Mouse (Mus musculus): Measurements from ENCODE around the gene Rfc1. TPM values are rescaled to one million over a fixed set of nuclear protein-coding genes. Genes with fewer than 3 reads are reported as not detected.
"Not testable (repeated sequence)": the region's sequence is repeated elsewhere in the genome, so short reads cannot be mapped to it uniquely, and the experiment has no call there.

The Rfc1 gene
- total and polyA plus RNA-seq, 2 experiments: 3.7 to 16.5 TPM

DNA sequence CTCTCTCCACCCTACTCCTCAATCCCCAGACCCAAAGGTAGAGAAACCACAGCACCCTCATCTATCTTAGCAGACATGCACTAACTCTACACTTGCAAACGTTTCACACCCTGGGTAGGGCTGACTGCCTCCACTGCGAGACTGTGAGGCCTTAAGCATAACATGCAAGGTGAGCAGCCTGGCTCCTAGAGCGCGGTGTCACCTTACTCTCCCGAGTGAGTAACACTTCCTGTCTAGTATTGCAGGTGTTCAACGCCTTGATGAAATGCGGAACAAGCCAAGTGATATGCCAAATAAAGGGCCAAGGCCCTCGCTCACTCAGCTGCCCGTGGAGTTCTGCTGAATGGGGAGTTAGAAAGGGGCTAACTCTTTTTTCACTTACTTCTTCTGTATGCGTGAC lies 13.3 kb downstream of the Rfc1 start:
- no peak overlapping the region for H3K9ac ChIP-seq (ENCODE audit: low read depth, low read length)
- no peak overlapping the region for H3K27ac ChIP-seq (replicated peaks; ENCODE audit: insufficient read depth, low read depth, low read length)
- WGBS: 84% methylated on average over 10 of the region's 10 CpGs
- no peak overlapping the region for H3K4me3 ChIP-seq (ENCODE audit: insufficient read depth, low read depth, low read length)
- no peak for TF ChIP-seq POLR2A (IDR thresholded peaks at IDR 0.05; ENCODE audit: extremely low read depth, insufficient read depth, low read length)
- no peak for TF ChIP-seq CTCF (IDR thresholded peaks at IDR 0.05; ENCODE audit: low read depth, low read length)
- H3K36me3 ChIP-seq (ENCODE audit: control insufficient read depth, insufficient read depth, low read length): peaks cover 12% of the 10 kb centered on the region
- no peaks in the 10 kb centered on the region for H3K27me3 ChIP-seq (ENCODE audit: control insufficient read depth, insufficient read depth, low read length)
- peaks cover 12% of the 10 kb centered on the region; the same call in 1 of the 2 replicates for H3K79me2 ChIP-seq (ENCODE audit: control insufficient read depth, insufficient read depth, low read length)
- no peak for DNase-seq (ENCODE audit: extremely low read depth, low read depth, low spot score)
- peaks cover 7% of the 10 kb centered on the region; the same call in 1 of the 2 replicates for H3K4me1 ChIP-seq (ENCODE audit: control insufficient read depth, insufficient read depth, low read length)

- Histone ChIP-seq H3K4me1 (ENCODE audit: control insufficient read depth, insufficient read depth, low read length) (peaks cover under 1% of the 10 kb centered on the region; the same call in 1 of the 2 replicates), H3K27ac (replicated peaks; ENCODE audit: insufficient read depth, low read depth, low read length) (no peak overlapping the region), H3K9ac (ENCODE audit: low read depth, low read length) (no peak overlapping the region), H3K36me3 (ENCODE audit: control insufficient read depth, insufficient read depth, low read length) (peaks cover 15% of the 10 kb centered on the region), H3K27me3 (ENCODE audit: control insufficient read depth, insufficient read depth, low read length) (no peaks in the 10 kb centered on the region), H3K79me2 (ENCODE audit: control insufficient read depth, insufficient read depth, low read length) (peaks cover 12% of the 10 kb centered on the region; the same call in 1 of the 2 replicates), H3K4me3 (ENCODE audit: insufficient read depth, low read depth, low read length) (no peak overlapping the region)
- no peak for DNase-seq (ENCODE audit: extremely low read depth, low read depth, low spot score)
- TF ChIP-seq POLR2A (IDR thresholded peaks at IDR 0.05; ENCODE audit: extremely low read depth, insufficient read depth, low read length) (no peak), CTCF (IDR thresholded peaks at IDR 0.05; ENCODE audit: low read depth, low read length) (no peak)
- WGBS: 89% methylated on average over 9 of the region's 9 CpGs
Observed at GRCm38 (mm10) chr5:65319176-65319575, 16.3 kb downstream of the Rfc1 start.

DNA sequence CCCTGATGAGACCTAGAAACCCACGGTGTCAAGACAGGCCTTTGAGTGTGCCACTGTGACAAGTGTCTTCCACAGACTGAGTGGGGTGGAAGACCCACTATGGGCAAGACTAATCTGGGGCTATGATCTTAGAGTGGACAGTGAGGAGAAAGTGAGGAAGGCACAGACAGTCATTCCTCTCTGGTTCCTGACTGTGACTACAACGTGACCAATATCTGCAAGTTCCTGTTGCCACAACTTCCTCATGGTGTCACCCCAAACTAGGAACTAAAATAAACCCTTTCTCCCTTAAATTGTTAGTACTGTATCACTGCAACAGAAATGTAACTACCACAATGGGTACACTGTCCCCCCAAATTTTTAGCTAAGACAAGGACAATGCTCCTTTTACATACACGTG lies 26.6 kb downstream of the Rfc1 start:
- Histone ChIP-seq H3K4me3 (ENCODE audit: insufficient read depth, low read depth, low read length) (no peak overlapping the region), H3K27me3 (ENCODE audit: control insufficient read depth, insufficient read depth, low read length) (no peaks in the 10 kb centered on the region), H3K9ac (ENCODE audit: low read depth, low read length) (no peak overlapping the region), H3K27ac (replicated peaks; ENCODE audit: insufficient read depth, low read depth, low read length) (no peak overlapping the region), H3K36me3 (ENCODE audit: control insufficient read depth, insufficient read depth, low read length) (peaks cover 29% of the 10 kb centered on the region), H3K4me1 (ENCODE audit: control insufficient read depth, insufficient read depth, low read length) (no peaks in the 10 kb centered on the region), H3K79me2 (ENCODE audit: control insufficient read depth, insufficient read depth, low read length) (no peaks in the 10 kb centered on the region)
- TF ChIP-seq POLR2A (IDR thresholded peaks at IDR 0.05; ENCODE audit: extremely low read depth, insufficient read depth, low read length) (no peak), CTCF (IDR thresholded peaks at IDR 0.05; ENCODE audit: low read depth, low read length) (no peak)
- peak; percentile 18 for DNase-seq (ENCODE audit: extremely low read depth, low read depth, low spot score)
- 89% methylated on average over 3 of the region's 3 CpGs for WGBS

DNA sequence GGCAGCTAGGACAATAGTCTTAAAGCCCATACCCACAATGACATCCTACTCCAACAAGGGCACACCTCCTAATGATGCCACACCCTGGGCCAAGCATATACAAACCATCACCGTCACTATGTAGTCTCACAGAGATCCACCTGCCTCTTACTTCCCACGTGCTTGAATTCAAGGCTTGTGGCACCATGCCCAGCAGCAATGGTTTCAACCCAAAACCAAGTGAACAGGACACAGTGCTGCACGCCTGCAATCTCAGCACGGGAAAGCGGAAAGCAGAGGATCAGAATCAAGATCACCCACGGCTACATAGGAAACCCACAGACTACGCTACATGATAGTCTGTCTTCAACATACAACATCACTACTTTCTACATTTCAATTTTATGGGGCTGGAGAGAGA lies 27.3 kb downstream of the Rfc1 start:
- Histone ChIP-seq H3K36me3 (ENCODE audit: control insufficient read depth, insufficient read depth, low read length) (peaks cover 26% of the 10 kb centered on the region), H3K9ac (ENCODE audit: low read depth, low read length) (no peak overlapping the region), H3K4me1 (ENCODE audit: control insufficient read depth, insufficient read depth, low read length) (no peaks in the 10 kb centered on the region), H3K27me3 (ENCODE audit: control insufficient read depth, insufficient read depth, low read length) (no peaks in the 10 kb centered on the region), H3K27ac (replicated peaks; ENCODE audit: insufficient read depth, low read depth, low read length) (no peak overlapping the region), H3K4me3 (ENCODE audit: insufficient read depth, low read depth, low read length) (no peak overlapping the region), H3K79me2 (ENCODE audit: control insufficient read depth, insufficient read depth, low read length) (no peaks in the 10 kb centered on the region)
- no peak for TF ChIP-seq CTCF (IDR thresholded peaks at IDR 0.05; ENCODE audit: low read depth, low read length)
- no peak for TF ChIP-seq POLR2A (IDR thresholded peaks at IDR 0.05; ENCODE audit: extremely low read depth, insufficient read depth, low read length)
- 98% methylated on average over 7 of the region's 7 CpGs for WGBS
- no peak for DNase-seq (ENCODE audit: extremely low read depth, low read depth, low spot score)

DNA sequence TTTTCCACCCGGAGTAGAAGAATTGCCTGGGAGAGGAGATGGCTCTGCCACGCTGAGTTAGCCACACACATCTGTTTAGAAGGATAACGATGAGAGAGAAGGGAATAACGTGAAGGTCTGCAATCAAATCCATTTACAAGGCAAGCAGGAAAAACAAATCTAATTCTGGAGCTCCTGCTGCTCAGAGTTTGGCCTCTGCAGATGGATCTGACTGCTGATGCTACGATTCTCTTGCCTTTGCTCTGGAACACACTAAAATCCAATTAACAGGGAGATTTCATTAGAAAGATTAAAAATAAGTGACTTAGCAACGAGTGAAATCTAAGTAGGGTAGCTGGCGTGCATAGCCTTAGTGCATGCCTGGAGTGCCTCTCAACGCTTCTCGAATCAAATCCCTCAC lies 30.0 kb downstream of the Rfc1 start:
- peaks cover 22% of the 10 kb centered on the region for H3K36me3 ChIP-seq (ENCODE audit: control insufficient read depth, insufficient read depth, low read length)
- H3K9ac ChIP-seq (ENCODE audit: low read depth, low read length): no peak overlapping the region
- H3K27ac ChIP-seq (replicated peaks; ENCODE audit: insufficient read depth, low read depth, low read length): no peak overlapping the region
- no peaks in the 10 kb centered on the region for H3K79me2 ChIP-seq (ENCODE audit: control insufficient read depth, insufficient read depth, low read length)
- no peak overlapping the region for H3K4me3 ChIP-seq (ENCODE audit: insufficient read depth, low read depth, low read length)
- WGBS: 88% methylated on average over 9 of the region's 9 CpGs
- H3K4me1 ChIP-seq (ENCODE audit: control insufficient read depth, insufficient read depth, low read length): no peaks in the 10 kb centered on the region
- DNase-seq (ENCODE audit: extremely low read depth, low read depth, low spot score): no peak
- TF ChIP-seq CTCF (IDR thresholded peaks at IDR 0.05; ENCODE audit: low read depth, low read length) (no peak), POLR2A (IDR thresholded peaks at IDR 0.05; ENCODE audit: extremely low read depth, insufficient read depth, low read length) (no peak)
- H3K27me3 ChIP-seq (ENCODE audit: control insufficient read depth, insufficient read depth, low read length): no peaks in the 10 kb centered on the region

- 96% methylated on average over 9 of the region's 9 CpGs for WGBS
- Histone ChIP-seq H3K27me3 (ENCODE audit: control insufficient read depth, insufficient read depth, low read length) (no peaks in the 10 kb centered on the region), H3K27ac (replicated peaks; ENCODE audit: insufficient read depth, low read depth, low read length) (no peak overlapping the region), H3K4me3 (ENCODE audit: insufficient read depth, low read depth, low read length) (no peak overlapping the region), H3K79me2 (ENCODE audit: control insufficient read depth, insufficient read depth, low read length) (no peaks in the 10 kb centered on the region), H3K36me3 (ENCODE audit: control insufficient read depth, insufficient read depth, low read length) (peaks cover 21% of the 10 kb centered on the region), H3K9ac (ENCODE audit: low read depth, low read length) (no peak overlapping the region), H3K4me1 (ENCODE audit: control insufficient read depth, insufficient read depth, low read length) (no peaks in the 10 kb centered on the region)
- no peak for TF ChIP-seq CTCF (IDR thresholded peaks at IDR 0.05; ENCODE audit: low read depth, low read length)
- no peak for DNase-seq (ENCODE audit: extremely low read depth, low read depth, low spot score)
Observed at GRCm38 (mm10) chr5:65300121-65300520, 35.3 kb downstream of the Rfc1 start.

DNA sequence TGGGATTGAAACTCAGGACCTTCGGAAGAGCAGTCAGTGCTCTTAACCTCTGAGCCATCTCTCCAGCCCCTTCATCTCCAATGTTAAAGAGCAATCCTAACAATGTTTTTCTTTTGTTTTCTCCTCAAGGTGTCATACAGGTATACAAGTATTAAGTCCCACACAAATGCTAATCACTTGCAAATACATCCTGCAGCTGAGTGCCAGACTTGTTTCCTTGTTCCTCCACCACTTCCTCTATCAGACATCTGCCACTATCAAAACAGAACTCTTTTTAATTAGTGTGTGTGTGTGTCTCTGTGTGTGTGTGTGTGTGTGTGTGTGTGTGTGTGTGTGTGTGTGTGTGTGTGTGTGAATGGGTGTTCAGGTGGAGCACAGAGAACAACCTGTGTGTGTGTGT lies 35.8 kb downstream of the Rfc1 start:
- not testable (repeated sequence) for H3K9ac ChIP-seq (ENCODE audit: low read depth, low read length)

More for the DNA sequence above, 35.8 kb downstream of the Rfc1 start:
- not testable (repeated sequence) for H3K4me3 ChIP-seq (ENCODE audit: insufficient read depth, low read depth, low read length); DNase-seq (ENCODE audit: extremely low read depth, low read depth, low spot score); H3K79me2 ChIP-seq (ENCODE audit: control insufficient read depth, insufficient read depth, low read length); H3K27ac ChIP-seq (replicated peaks; ENCODE audit: insufficient read depth, low read depth, low read length); H3K4me1 ChIP-seq (ENCODE audit: control insufficient read depth, insufficient read depth, low read length); H3K27me3 ChIP-seq (ENCODE audit: control insufficient read depth, insufficient read depth, low read length)
- H3K36me3 ChIP-seq (ENCODE audit: control insufficient read depth, insufficient read depth, low read length): peaks cover 23% of the 10 kb centered on the region
- WGBS: 88% methylated on average over 1 of the region's 1 CpGs
